Mouse (Mus musculus) limb, embryonic 12.5 days (tissue): ENCODE results near the gene Ptprd. TPM values are rescaled to one million over a fixed set of nuclear protein-coding genes. Genes with fewer than 3 reads are reported as not detected.

Experiments
- ATAC-seq: fragments of 200-750 bp; cut with Nextera tagmentation; 2 replicates; pipeline ENCODE4 v1.8.0; 2017; ENCODE audit warnings: low read depth, moderate TSS enrichment; ENCODE audit not compliant: insufficient number of reproducible peaks, insufficient read depth, low FRiP score, low TSS enrichment
- H3K27ac ChIP-seq: fragments of 300-500 bp; sonication (generic); 2 replicates; pipeline ENCODE4 v1.5.1; 2016; ENCODE audit warnings: mild to moderate bottlenecking, moderate library complexity
- H3K27me3 ChIP-seq: fragments of 300-500 bp; sonication (generic); 2 replicates; pipeline ENCODE4 v1.6.1; 2016; ENCODE audit warnings: mild to moderate bottlenecking, moderate library complexity
- H3K36me3 ChIP-seq: fragments of 300-500 bp; sonication (generic); 2 replicates; pipeline ENCODE4 v1.6.1; 2016; ENCODE audit warnings: mild to moderate bottlenecking, moderate library complexity
- H3K4me1 ChIP-seq: fragments of 300-500 bp; sonication (generic); replicated peaks from 2 replicates; pipeline ENCODE4 v1.6.1; 2016
- H3K4me2 ChIP-seq: fragments of 300-500 bp; sonication (generic); 2 replicates; pipeline ENCODE4 v1.6.1; 2016; ENCODE audit warnings: mild to moderate bottlenecking, moderate library complexity
- H3K4me3 ChIP-seq: fragments of 300-500 bp; sonication (generic); replicated peaks from 2 replicates; pipeline ENCODE4 v1.5.1; 2016; ENCODE audit warnings: mild to moderate bottlenecking
- H3K9ac ChIP-seq: fragments of 300-500 bp; sonication (generic); replicated peaks from 2 replicates; pipeline ENCODE4 v1.6.1; 2016; ENCODE audit warnings: mild to moderate bottlenecking, moderate library complexity
- H3K9me3 ChIP-seq: fragments of 300-500 bp; sonication (generic); 2 replicates; pipeline ENCODE4 v1.6.1; 2016; ENCODE audit warnings: mild to moderate bottlenecking, moderate library complexity
- WGBS: fragments of 180-500 bp; shearing (Covaris S2); methylation state at CpG from one replicate; pipeline ENCODE4 v1.1.7; 2016; 5-methylcytosine and 5-hydroxymethylcytosine counted together
- polyA plus RNA-seq: library from polyadenylated mRNA; unstranded; fragments of >200 nt; fragmentation: Nextera tagmentation; extraction: Ambion mirVana; gene quantifications from 2 replicates; pipeline ENCODE4 v1.2.1, GENCODE M21; 2016

Ptprd gene
- polyA plus RNA-seq, 1 experiment from 2014 or later: 30.9 TPM

GRCm38 (mm10) chr4:76422113-76422512 is 1789.6 kb downstream of the Ptprd start:
- no peaks in the 10 kb centered on the region for H3K27me3 ChIP-seq
- no peaks in the 10 kb centered on the region for H3K4me1 ChIP-seq
- H3K36me3 ChIP-seq: no peaks in the 10 kb centered on the region
- no peak overlapping the region for H3K4me3 ChIP-seq
- H3K27ac ChIP-seq: no peak overlapping the region
- H3K4me2 ChIP-seq: no peak overlapping the region
- 93% methylated on average over 4 of the region's 4 CpGs for WGBS
- no peak overlapping the region for H3K9ac ChIP-seq
- H3K9me3 ChIP-seq: no peaks in the 10 kb centered on the region
- no peak for ATAC-seq

GRCm38 (mm10) chr4:76419641-76420040 is 1792.1 kb downstream of the Ptprd start:
- no peaks in the 10 kb centered on the region for H3K36me3 ChIP-seq
- H3K27me3 ChIP-seq: no peaks in the 10 kb centered on the region
- H3K9ac ChIP-seq: no peak overlapping the region
- no peak for ATAC-seq
- no peak overlapping the region for H3K27ac ChIP-seq
- 89% methylated on average over 2 of the region's 2 CpGs for WGBS
- H3K4me2 ChIP-seq: no peak overlapping the region
- no peaks in the 10 kb centered on the region for H3K9me3 ChIP-seq
- no peak overlapping the region for H3K4me3 ChIP-seq
- no peaks in the 10 kb centered on the region; the same call in 1 of the 2 replicates for H3K4me1 ChIP-seq

DNA sequence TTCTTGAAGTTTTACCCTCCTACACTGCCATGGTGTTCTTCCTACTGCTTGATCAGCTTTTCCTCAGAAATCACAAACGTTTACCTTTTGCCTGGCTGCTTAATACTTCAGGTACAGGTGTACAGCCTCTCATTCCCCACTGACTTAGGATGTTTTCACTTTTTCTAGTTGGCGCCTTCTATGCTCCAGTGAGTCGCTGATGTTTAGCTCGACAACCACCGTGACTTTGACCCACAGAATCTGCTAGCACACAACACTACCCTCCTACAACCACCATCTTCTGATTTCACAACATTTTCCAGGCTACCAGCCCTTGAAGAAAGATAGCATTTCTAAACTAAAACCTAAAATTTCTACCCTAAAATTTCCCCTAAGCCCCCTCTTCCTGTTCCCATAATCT is 1794.1 kb downstream of the Ptprd start:
- no peaks in the 10 kb centered on the region; the same call in 1 of the 2 replicates for H3K4me1 ChIP-seq
- WGBS: 95% methylated on average over 5 of the region's 5 CpGs
- no peak overlapping the region for H3K4me3 ChIP-seq
- no peaks in the 10 kb centered on the region for H3K9me3 ChIP-seq
- no peaks in the 10 kb centered on the region for H3K27me3 ChIP-seq
- no peaks in the 10 kb centered on the region for H3K36me3 ChIP-seq
- no peak overlapping the region for H3K9ac ChIP-seq
- H3K27ac ChIP-seq: no peak overlapping the region
- H3K4me2 ChIP-seq: no peak overlapping the region
- ATAC-seq: no peak

- 67% methylated on average over 5 of the region's 5 CpGs for WGBS
- H3K36me3 ChIP-seq: no peaks in the 10 kb centered on the region
- no peak overlapping the region for H3K4me3 ChIP-seq
- H3K27ac ChIP-seq: no peak overlapping the region
- no peak for ATAC-seq
- no peak overlapping the region for H3K4me2 ChIP-seq
- H3K4me1 ChIP-seq: no peaks in the 10 kb centered on the region; the same call in 1 of the 2 replicates
- no peaks in the 10 kb centered on the region for H3K9me3 ChIP-seq
- no peaks in the 10 kb centered on the region for H3K27me3 ChIP-seq
- no peak overlapping the region for H3K9ac ChIP-seq
Observed at GRCm38 (mm10) chr4:76415624-76416023, 1796.1 kb downstream of the Ptprd start.

GRCm38 (mm10) chr4:76414591-76414990 is 1797.2 kb downstream of the Ptprd start:
- 75% methylated on average over 4 of the region's 4 CpGs for WGBS
- H3K27ac ChIP-seq: no peak overlapping the region
- ATAC-seq: no peak

DNA sequence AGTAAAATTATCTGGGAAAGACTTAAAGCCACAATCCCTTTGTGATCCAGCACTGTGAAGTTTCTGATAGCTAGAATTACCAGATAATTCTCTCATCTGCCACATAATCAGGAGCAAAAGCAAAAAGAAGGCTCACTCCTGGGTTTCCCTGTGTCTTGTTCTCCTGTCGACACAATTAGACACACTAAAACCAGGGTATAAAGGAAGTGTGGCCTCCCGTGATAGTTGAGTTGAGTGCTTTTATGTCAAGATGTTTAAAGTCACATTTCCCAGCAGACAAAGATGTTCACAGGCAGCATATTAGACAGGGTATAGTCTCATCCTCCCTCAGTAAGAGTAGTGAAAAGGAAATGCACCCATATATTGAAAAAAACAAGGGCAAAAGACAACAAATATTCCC is 1801.7 kb downstream of the Ptprd start:
- no peaks in the 10 kb centered on the region for H3K36me3 ChIP-seq
- no peak for ATAC-seq
- H3K4me3 ChIP-seq: no peak overlapping the region
- H3K4me2 ChIP-seq: no peak overlapping the region
- peaks cover 3% of the 10 kb centered on the region; the same call in 1 of the 2 replicates for H3K4me1 ChIP-seq
- no peak overlapping the region for H3K27ac ChIP-seq
- WGBS: 45% methylated on average over 2 of the region's 2 CpGs
- H3K9me3 ChIP-seq: no peaks in the 10 kb centered on the region
- no peak overlapping the region for H3K9ac ChIP-seq
- H3K27me3 ChIP-seq: no peaks in the 10 kb centered on the region

More at GRCm38 (mm10) chr4:76414591-76414990, 1797.2 kb downstream of the Ptprd start:
- Histone ChIP-seq H3K9ac (no peak overlapping the region), H3K36me3 (no peaks in the 10 kb centered on the region), H3K27me3 (no peaks in the 10 kb centered on the region), H3K4me1 (no peaks in the 10 kb centered on the region; the same call in 1 of the 2 replicates), H3K4me2 (no peak overlapping the region), H3K9me3 (no peaks in the 10 kb centered on the region), H3K4me3 (no peak overlapping the region)

DNA sequence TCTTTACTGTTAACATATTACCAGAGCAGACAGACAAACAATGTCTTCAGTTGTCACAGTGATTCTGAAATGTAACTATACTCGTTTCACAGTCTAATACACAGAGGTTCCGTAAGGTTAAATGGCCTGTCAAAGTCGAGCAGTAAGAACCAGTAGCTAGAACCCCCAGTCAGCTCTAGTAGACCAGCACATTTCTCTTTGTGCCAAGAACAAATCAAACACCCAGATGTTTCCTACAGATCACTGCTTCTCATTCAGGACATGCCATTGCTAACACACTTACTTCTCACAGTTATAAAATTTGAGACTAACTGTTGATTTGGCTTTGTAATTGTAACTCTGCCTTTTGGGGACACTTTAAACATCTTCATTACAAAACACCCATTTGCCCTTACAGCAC is 1802.6 kb downstream of the Ptprd start:
- ATAC-seq: no peak
- no peaks in the 10 kb centered on the region for H3K27me3 ChIP-seq
- no peak overlapping the region for H3K9ac ChIP-seq
- H3K4me1 ChIP-seq: 0 out of 2 replicates have a peak, but pooled peaks cover 3% of the 10 kb centered on the region
- WGBS: 67% methylated on average over 3 of the region's 3 CpGs
- no peak overlapping the region for H3K27ac ChIP-seq
- no peaks in the 10 kb centered on the region for H3K9me3 ChIP-seq
- no peak overlapping the region for H3K4me2 ChIP-seq
- no peak overlapping the region for H3K4me3 ChIP-seq
- H3K36me3 ChIP-seq: no peaks in the 10 kb centered on the region

GRCm38 (mm10) chr4:76405862-76406454 is 1805.8 kb downstream of the Ptprd start:
- H3K27me3 ChIP-seq: no peaks in the 10 kb centered on the region
- no peak overlapping the region for H3K9ac ChIP-seq
- H3K27ac ChIP-seq: no peak overlapping the region
- no peak overlapping the region for H3K4me3 ChIP-seq
- WGBS: 73% methylated on average over 5 of the region's 5 CpGs
- H3K9me3 ChIP-seq: no peaks in the 10 kb centered on the region
- no peak for ATAC-seq
- H3K4me1 ChIP-seq: 0 out of 2 replicates have a peak, but pooled peaks cover 3% of the 10 kb centered on the region
- H3K36me3 ChIP-seq: no peaks in the 10 kb centered on the region
- no peak overlapping the region for H3K4me2 ChIP-seq

DNA sequence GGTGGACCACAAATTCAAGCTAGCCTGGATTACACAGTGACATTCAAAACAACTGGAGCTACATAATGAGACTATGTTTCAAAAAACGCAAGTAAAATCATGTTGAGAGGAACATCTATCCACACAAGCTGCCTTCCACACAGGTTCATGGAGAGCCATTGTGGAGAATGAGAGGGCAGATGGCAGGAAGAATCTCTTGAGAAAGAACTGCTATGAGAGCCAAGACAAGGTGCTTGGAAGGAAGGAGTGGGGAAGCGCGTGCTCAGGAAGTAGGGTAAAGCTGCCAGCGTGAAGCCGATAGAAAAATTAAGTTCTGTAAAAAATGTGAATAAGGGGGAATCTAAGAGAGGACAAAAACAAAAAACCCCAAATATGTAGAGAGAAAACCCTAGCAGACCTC is 1808.5 kb downstream of the Ptprd start:
- H3K4me2 ChIP-seq: no peak overlapping the region
- H3K36me3 ChIP-seq: no peaks in the 10 kb centered on the region
- H3K9ac ChIP-seq: no peak overlapping the region
- no peak for ATAC-seq
- H3K4me1 ChIP-seq: 0 out of 2 replicates have a peak, but pooled peaks cover 3% of the 10 kb centered on the region
- H3K9me3 ChIP-seq: no peaks in the 10 kb centered on the region
- no peaks in the 10 kb centered on the region for H3K27me3 ChIP-seq
- H3K27ac ChIP-seq: no peak overlapping the region
- H3K4me3 ChIP-seq: no peak overlapping the region
- WGBS: 90% methylated on average over 5 of the region's 5 CpGs

DNA sequence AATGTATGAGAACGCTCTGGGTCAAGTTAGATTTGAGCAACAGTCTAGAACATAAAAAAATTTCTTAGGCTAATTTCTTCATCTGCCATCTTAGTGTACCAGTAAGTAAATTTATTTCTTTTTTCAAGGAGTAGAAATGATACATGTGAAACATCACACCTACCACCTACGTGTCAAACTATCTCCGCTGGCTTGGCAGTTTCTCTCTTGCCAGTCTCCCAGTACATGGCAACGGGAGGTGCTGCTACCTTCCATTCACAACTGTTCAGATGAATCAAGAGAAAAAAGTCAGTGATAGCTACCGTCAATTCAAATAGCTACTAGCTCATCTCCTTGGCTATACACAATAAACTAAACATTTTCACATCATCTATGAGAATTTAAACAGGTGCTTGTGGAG is 1823.9 kb downstream of the Ptprd start:
- H3K27ac ChIP-seq: no peak overlapping the region
- H3K27me3 ChIP-seq: no peaks in the 10 kb centered on the region
- 89% methylated on average over 5 of the region's 5 CpGs for WGBS
- no peaks in the 10 kb centered on the region for H3K9me3 ChIP-seq
- peaks cover 5% of the 10 kb centered on the region for H3K4me1 ChIP-seq
- ATAC-seq: no peak
- no peak overlapping the region for H3K9ac ChIP-seq
- no peak overlapping the region for H3K4me3 ChIP-seq
- H3K4me2 ChIP-seq: no peak overlapping the region
- H3K36me3 ChIP-seq: no peaks in the 10 kb centered on the region

DNA sequence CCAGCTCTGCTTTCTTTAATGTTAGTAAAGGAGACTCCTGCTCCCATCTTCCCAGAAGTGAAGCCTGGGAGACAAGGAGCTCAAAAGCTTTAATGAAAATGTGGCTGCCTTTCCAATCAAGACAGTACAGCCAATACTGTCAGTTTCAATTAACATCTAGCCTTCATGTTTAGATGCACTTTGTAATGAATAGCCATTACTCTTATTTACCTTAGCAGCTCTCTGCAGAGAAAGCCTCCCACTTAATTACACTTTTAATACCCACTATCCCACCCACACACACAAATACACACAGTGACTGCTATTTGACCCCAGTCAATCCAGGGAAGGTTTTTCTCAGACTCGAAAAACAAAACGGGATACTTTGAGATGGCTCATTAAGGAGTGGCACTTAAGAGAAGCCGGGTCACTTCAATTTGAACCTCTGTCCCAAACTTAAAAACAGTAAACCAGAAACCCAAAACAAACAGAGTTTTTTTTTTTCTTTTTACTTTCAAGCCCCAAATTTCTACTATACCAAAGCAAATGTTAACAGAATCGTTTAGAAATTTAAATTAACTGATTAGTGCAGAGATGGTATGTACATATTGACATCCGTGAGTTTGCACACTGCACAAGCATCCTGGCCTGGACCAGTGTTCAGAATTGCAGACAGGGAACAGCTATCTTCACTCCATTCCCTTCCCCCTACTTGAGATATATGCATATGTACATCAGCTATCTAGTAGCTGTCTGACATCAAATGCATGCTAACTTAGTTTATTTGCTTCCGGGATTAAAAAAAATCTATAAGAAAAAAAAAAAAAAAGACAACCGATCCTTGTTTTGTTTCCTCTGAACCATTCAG is 1824.6 kb downstream of the Ptprd start:
- no peak for ATAC-seq
- no peaks in the 10 kb centered on the region for H3K36me3 ChIP-seq

More for the DNA sequence above, 1824.6 kb downstream of the Ptprd start:
- H3K9me3 ChIP-seq: no peaks in the 10 kb centered on the region
- H3K27ac ChIP-seq: no peak overlapping the region
- no peaks in the 10 kb centered on the region for H3K27me3 ChIP-seq
- peaks cover 5% of the 10 kb centered on the region for H3K4me1 ChIP-seq
- no peak overlapping the region for H3K4me2 ChIP-seq
- no peak overlapping the region for H3K4me3 ChIP-seq
- H3K9ac ChIP-seq: no peak overlapping the region
- 49% methylated on average over 7 of the region's 7 CpGs for WGBS
